Mouse (Mus musculus): Measurements from ENCODE around the gene Vmn1r41. TPM values are rescaled to one million over a fixed set of nuclear protein-coding genes. Genes with fewer than 3 reads are reported as not detected.

The Vmn1r41 gene
- total RNA-seq (2014; fragmentation: Nextera tagmentation) (not detected in 2 replicates), total RNA-seq (2017) (not detected in 2 replicates)

DNA sequence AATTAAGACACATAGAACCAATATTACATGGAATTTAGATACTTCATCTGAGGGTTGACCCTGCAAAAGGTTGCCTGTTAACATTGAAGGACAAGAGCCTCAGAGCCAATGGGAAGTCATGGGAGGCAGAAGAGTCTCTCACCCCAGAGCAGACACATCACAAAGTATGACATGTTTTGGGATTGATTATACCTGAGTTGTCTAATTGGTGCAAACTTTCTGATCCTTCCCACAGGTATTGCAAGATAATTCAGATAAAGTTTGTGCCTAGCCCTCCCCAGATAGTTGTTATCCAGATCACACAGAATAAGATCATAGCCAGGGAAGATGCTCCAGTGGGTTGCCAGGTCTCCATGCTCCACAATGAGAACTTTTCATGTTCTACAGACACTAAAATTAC, at the start of gene Vmn1r41:
TSS of gene Vmn1r41 (plus strand) at position 301 of the 400 bp plus-strand sequence.
- no peak for ATAC-seq (replicated peaks; ENCODE audit: poor library complexity, severe bottlenecking)

DNA sequence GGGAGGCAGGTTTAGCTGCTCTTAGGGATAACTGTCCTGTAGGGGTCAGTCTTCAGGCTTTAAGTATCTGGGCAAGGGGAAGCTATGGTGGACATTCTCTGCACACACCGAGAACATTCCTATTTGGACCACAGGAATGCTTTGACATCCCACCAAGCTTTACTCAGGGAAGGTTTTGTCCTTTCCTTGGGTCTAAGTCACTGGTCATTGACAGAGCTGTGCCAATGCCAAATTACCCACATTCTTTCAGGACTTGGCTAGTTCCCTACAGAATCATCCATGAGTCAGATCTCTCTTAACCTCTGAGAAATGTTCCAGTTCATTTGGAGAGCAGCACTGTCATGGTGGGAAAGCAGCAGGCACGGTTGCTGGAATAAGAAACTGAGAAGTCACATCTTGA, 33.9 kb upstream of the Vmn1r41 start:
- no peak for ATAC-seq (replicated peaks; ENCODE audit: poor library complexity, severe bottlenecking)

DNA sequence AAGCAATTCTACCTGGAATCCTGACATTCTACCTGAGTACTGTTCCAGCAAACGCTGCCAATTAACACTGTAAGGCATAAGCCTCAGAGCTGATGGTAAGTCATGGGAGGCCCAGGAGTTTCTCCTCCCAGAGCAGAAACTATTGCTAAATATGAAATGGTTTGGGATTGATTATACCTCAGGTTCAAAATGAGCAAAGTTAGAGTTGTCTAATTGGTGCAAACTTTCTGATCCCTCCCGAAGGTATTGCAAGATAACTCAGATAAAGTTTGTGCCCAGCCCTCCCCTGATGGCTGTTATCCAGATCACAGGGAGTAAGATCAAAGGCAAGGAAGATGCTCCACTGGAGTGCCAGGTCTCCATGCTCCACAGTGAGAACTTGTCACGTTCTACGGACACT, 33.3 kb upstream of the Vmn1r41 start, which contains the start of gene Vmn1r40:
TSS of gene Vmn1r40 (plus strand) at position 301 of the 400 bp plus-strand sequence.
- no peak for ATAC-seq (replicated peaks; ENCODE audit: poor library complexity, severe bottlenecking)

DNA sequence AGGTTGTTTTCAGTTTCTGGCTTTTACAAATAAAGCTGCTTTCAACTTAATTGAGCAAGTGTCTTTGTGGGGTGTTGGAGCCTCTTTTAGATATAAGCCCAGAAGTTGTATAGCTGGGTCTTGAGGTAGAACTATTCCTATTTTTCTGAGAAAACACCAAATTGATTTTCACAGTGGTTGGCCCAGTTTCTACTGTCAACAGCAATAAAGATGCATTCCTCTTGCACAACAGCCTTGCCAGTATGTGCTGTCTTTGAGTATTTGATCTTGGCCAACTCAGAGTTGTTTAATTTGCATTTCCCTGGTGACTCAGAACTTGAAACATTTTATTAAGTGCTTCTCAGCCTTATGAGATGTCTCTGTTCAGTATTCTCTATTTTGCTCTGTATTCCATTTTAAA, 22.5 kb upstream of the Vmn1r41 start:
- no peak for ATAC-seq (replicated peaks; ENCODE audit: poor library complexity, severe bottlenecking)

DNA sequence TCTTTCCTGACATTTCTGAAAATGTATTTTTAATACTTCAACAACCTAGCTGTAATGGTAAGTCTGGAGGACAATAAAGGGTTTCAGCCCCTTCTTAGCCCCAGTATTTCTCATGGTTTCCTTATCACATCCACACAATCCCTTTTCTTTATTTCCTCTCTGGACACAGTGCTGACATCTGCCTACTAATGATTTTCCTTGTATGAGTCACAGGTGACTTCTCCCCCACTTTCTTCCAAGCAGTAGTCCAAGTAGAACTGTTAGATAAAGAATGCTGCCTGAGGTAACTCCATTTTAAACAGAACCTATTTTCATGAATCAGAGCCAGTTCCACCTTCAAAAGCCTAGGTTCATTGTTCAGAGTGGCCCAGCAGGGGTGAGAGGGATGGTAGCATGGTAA, 2.2 kb downstream of the Vmn1r41 start:
- ATAC-seq (replicated peaks; ENCODE audit: poor library complexity, severe bottlenecking): no peak

DNA sequence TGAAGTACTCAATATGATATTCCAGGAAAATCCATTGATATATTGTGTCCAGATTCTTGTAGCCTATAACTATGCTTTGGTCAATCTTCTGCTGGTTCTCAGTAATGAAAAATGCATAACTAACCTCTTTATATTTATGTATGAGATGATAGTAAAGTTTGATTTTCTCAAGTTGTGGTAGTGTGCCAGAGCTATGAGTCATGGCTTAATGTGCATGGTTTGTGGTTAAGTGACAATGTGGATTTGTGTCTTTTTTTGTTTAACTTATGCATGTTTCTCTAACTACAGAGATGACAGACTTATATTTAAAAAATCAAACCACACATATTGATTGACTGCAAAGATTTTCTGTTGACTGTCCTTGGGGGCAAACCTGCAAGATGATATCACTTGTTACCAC, 49.7 kb downstream of the Vmn1r41 start:
- no peak for ATAC-seq (replicated peaks; ENCODE audit: poor library complexity, severe bottlenecking)

Other genes starting within 250 kb of the Vmn1r41 start
- gene Chchd6, start 145.1 kb upstream of the Vmn1r41 start, total RNA-seq (2014; fragmentation: Nextera tagmentation): 9.8 and 13.5 TPM in 2 replicates
- 10.6 and 15.3 TPM in 2 replicates for gene Chchd6, start 145.1 kb upstream of the Vmn1r41 start, total RNA-seq (2017)
- gene Txnrd3, start 96.8 kb upstream of the Vmn1r41 start, total RNA-seq (2014; fragmentation: Nextera tagmentation): 5.2 and 6.0 TPM in 2 replicates
- 7.6 and 9.1 TPM in 2 replicates for gene Txnrd3, start 96.8 kb upstream of the Vmn1r41 start, total RNA-seq (2017)
- gene Vmn1r40, start 33.2 kb upstream of the Vmn1r41 start, total RNA-seq (2014; fragmentation: Nextera tagmentation): not detected in 2 replicates
- gene Vmn1r40, start 33.2 kb upstream of the Vmn1r41 start, total RNA-seq (2017): not detected in 2 replicates
- gene Vmn1r42, start 135.6 kb downstream of the Vmn1r41 start, total RNA-seq (2014; fragmentation: Nextera tagmentation): not detected in 2 replicates
- not detected in 2 replicates for gene Vmn1r42, start 135.6 kb downstream of the Vmn1r41 start, total RNA-seq (2017)
- not detected in 2 replicates for gene Vmn1r43, start 135.6 kb downstream of the Vmn1r41 start, total RNA-seq (2014; fragmentation: Nextera tagmentation)
- not detected in 2 replicates for gene Vmn1r43, start 135.6 kb downstream of the Vmn1r41 start, total RNA-seq (2017)
- gene Vmn1r44, start 142.9 kb downstream of the Vmn1r41 start, total RNA-seq (2014; fragmentation: Nextera tagmentation): not detected in 2 replicates
- gene Vmn1r44, start 142.9 kb downstream of the Vmn1r41 start, total RNA-seq (2017): not detected in 2 replicates
- gene Vmn1r45, start 199.8 kb downstream of the Vmn1r41 start, total RNA-seq (2014; fragmentation: Nextera tagmentation): not detected in 2 replicates
- not detected in 2 replicates for gene Vmn1r45, start 199.8 kb downstream of the Vmn1r41 start, total RNA-seq (2017)
- gene Vmn1r46, start 228.5 kb downstream of the Vmn1r41 start, total RNA-seq (2014; fragmentation: Nextera tagmentation): not detected in 2 replicates
- gene Vmn1r46, start 228.5 kb downstream of the Vmn1r41 start, total RNA-seq (2017): not detected in 2 replicates